Mouse (Mus musculus) c-Kit-positive CD71-positive TER-119-positive erythroid progenitor cells, embryonic 14.5 days (primary cell): ENCODE measurements around the gene Brd3os.

Experiments
- DNase-seq: peaks from one replicate; pipeline ENCODE4 v3.0.0-alpha.2; 2013; ENCODE audit warnings: low spot score

Gene Brd3os

DNA sequence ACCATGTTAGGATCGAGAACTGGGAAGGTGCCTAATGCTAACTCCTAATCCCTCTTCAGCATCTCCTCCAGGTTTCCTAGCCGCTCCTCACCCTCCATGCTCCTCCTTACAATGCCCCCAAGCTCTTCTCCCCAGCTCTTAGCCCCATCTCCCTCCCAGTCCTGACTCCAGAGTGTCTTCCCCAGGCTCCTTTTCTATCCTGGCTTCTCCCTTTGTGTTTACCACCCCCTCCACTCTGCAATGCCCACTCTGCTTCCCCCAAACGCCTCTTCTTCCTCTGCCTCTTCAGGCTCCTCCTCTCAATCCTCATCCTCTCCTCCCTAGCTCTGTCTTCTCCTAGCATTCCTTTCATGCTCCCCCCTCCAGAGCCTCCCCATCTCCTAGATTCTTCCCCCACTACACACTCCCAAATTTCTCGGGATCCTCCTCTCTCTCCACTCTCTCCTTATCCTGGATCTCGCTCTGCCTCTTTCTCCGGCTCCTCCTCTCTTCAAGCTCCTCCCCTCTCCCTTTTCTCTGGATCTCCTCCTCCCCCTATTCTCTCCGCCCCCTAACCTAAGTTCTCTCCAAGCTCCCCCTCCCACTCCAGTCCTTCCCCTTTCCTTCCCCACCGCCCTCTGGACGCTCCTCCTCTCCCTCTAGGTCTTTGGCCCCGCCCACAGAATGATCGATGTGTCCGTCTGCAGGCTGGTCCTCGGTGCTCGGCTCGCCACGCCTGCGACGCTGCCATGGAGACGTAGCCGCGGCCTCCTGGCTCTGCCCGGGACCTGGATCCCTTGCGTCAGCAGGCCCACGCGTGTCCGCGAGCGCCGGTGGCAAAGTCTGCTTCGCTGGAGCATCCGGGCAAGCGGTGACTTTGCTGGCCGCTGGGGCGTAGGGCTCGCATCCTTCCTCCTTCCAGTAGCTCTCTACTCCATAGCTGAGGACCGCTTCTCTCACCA, at the start of gene Brd3os:
Brd3os (plus strand) TSS at position 558 of the 941 bp plus-strand sequence.
- peak; percentile 88 for DNase-seq

GRCm38 (mm10) chr2:27394158-27394832, 47.8 kb upstream of the Brd3os start:
- no peak for DNase-seq

DNA sequence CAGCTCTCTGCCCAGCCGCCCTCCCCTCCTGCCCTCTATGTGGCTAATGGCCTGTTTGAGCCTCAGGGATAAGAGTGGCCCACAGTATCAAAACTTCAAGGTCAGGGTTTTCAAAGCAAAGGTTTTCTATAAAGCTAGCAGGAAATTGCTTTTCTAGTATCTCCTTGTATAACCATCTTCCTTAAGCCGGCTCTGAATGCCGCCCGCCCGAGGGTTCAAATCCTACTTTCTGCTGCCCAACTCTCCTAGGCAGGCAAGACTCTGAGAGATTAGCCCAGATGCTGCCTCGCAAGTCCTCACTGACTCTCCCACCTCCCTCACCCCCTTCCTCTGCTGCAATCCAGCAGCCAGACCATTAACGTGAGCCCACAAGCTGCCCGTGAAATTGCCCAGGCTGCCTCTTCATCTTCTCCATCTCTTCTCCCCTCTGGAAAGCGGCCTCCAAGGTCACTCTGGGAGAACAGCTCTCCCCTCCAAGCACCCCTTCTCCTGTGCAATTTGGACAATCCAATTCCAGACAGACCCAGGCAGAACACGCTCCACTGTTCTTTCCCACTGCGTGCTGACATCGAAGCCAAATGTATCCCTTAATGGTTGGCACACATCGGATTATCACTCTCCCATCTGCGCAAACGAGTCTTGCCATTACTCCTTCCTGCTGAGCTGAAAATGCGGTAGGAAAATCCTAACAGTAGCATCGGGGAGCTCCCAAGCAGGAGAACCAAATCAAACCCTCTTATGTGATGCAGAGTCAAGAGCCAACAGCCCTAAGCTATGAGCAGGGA, 45.3 kb upstream of the Brd3os start:
- no peak for DNase-seq

DNA sequence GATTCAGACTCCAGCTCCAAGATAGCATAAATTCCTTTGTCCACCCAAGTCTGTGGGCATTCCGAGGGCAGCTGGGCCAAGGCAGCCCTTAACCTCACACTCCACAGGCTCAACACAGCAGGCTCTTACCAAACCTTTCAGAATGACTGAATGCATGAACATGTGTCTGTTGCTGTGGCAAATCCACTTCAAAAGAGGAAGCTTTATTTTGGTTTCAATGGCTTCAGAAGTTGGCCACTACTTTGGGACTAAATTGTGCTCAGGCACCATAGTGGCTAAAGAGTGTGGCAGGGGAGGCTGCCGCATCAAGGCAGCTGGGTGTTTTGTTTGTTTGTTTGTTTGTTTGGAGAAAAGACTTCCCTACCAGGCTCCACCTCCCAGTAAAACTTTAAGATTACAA, 42.0 kb upstream of the Brd3os start:
- DNase-seq: no peak

GRCm38 (mm10) chr2:27401544-27401943, 40.6 kb upstream of the Brd3os start:
- DNase-seq: no peak

DNA sequence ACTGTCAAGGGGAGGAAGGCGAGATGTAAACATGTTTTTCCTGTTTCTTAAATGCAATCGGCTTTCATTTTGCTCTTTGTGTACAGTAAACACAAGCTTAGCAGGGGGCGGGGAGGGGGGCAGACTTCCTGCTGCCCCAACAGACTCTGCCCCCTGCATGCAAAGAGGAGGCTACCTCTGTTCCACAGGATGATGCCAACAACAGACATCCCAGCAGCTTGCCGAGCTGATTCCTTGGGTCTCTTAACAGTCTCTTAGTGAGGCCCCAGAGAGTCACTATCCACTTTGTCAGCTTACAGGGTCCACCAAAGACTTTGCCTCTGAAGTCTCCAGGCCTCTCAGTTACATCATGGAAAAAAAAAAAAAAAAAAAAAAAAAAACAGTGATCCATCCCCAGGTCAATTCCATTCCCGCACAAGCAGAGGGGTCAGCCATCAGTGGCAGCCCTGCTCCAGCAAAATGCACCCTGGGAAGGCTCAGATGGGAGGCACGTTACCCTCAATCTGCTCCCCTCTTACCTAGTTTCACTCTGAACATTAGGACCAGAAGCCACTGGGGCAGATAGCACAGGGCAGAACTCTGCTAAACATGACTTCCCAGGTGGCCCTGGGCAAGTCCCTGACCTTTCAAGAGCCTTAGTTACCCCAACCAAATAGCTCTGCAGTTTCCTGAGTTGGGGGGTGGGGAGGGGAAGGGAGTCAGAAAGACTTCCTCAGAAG, 37.6 kb upstream of the Brd3os start:
- DNase-seq: no peak

DNA sequence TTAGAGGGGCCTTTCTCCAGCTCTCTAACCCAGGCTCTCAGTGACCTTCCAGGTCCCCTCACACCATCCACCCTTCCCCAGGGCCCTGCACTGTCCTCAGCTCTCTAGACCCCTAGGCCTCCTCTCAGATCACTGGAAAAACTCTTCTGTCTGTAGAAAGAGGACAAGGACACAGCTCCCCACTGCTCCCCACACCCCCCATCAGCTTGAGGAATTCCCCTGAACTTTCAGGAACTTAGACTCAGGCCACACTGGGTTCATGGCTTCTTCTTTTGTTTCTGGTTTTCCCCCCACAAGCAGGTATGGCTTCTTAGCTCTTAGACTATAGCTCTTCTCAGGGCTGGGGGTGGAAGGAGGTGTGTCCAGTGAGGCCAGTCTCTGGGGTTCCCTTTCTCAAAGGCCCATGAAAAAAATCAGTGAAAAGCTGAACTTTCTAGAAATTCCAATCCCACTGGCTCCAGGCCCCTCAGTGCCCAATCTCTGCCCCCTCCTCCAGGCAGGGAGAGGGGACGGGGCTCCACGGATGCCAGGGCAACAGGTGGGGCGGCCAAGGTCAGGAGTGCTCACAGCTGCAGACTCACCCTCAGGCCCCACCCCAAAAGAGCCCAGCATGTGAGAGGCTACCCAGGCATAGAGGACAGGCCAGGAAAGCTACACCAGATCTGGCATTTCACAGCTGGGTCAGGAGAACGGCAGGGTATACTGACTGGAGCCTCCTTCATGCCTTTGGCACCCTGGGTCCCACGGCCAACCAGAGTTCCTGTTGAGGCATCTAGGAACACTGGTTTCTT, 36.8 kb upstream of the Brd3os start:
- no peak for DNase-seq

- DNase-seq: no peak
Observed at GRCm38 (mm10) chr2:27406928-27407327, 35.2 kb upstream of the Brd3os start.

DNA sequence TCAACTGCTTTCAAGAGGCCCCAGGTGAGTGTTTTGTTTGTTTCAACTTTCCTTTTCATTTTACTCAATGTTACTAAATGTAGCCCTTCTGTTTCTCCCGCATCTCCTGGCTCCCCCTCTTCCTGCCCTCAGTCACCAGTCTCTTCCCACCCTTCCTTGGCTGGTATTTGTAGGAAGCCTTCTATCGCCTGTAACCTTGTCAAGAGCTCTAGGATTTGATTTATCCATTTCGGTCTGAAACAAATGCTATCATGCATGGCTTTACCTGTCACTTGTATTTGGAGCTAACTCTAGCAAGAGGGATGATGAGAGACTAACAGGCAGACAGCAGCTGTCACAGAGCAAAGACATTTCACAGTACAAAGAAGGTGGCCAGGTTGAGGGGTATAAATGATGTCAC, 33.9 kb upstream of the Brd3os start:
- DNase-seq: no peak

DNA sequence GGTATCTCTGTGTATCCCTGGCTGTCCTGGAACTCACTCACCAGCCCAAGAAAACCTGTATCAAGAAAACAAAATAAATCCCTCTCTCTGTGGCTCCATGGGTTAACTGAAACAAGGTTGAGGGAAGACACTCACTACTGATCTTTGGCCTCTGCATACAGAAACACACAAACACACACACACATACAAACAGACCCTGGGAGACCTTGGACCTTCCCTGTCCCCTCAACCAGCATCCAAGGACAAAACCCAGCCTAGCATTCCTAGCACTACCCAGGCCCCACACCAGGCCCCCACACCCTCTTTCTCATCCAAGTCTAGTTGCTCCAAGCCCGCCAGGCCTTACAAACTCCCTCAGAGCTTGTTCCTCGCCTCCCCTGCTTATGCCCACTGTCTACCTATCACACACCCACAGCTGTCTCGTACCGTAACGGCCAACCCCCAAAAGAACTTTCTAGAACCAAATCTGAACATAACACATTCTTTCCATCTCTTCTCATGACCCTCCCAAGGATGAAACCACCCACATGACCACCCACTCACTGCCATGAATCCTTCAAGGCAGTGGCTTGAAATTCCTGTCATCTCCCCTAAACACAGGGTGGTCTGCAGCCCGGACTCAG, 31.5 kb upstream of the Brd3os start:
- no peak for DNase-seq

GRCm38 (mm10) chr2:27411688-27412174, 30.4 kb upstream of the Brd3os start:
- no peak for DNase-seq

DNA sequence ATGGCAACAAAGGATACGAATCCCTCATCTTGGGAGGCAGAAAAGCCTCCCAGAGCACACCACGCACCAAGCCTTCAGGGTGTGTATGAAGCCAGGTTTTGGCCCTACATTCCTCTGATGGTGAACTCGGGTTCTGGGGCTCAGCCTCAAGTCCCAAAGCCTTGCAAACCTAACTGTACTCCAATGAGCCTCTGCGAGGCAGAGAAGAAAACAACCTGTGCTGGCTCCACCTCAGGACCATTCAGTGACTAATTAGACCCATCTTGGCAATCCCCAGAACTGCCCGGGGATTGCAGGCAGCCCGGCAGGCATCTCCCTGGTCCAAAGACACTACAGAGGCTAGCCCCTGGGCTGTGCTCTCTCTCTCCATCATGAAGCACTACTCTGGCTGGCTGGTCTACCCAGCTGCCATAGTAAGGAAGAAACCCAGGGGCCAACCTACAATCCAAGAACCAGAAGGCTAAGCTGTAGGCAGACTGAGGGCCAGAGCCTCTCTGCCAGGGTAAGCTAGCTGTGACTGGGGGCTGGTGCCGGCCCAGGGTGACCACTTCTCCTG, 29.8 kb upstream of the Brd3os start:
- DNase-seq: no peak

DNA sequence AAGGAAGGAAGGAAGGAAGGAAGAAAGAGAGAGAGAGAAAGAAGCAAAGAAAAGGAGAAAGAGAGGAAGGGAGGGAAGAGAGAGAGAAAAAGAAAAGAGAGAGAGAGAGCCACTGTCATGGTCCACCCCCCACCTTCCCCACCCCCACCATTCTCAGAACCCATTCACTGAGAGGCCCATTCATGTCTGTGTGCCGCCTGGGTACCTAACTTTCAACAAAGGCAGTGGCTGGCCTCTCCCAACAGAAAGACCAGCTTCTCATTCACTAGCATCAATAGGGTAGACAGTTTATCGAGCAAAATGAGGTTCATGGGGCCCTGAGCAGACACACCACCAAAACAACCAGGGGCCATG, 28.6 kb upstream of the Brd3os start:
- DNase-seq: no peak

- no peak for DNase-seq
Observed at GRCm38 (mm10) chr2:27413936-27414657, 28.0 kb upstream of the Brd3os start.

GRCm38 (mm10) chr2:27415060-27415783, 26.9 kb upstream of the Brd3os start:
- DNase-seq: no peak

DNA sequence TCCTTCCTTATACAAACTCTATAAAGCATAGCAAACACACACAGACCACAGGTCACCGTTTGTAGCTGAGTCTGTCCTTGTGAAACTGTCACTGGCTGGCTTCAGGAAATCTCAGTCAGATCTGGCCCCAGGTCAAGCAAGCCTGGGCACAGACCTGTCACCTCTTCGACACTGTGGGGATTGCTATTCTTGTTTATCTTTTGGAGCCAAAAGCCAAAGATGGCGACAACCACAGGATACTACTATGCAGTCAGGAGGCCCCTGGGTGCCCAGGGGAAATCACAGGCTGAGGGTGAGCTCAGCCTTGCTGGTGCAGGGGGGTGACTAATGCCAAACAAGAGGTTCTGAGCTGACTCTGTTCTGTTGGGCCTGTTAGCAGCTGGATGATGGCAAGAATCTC, 25.7 kb upstream of the Brd3os start:
- no peak for DNase-seq

DNA sequence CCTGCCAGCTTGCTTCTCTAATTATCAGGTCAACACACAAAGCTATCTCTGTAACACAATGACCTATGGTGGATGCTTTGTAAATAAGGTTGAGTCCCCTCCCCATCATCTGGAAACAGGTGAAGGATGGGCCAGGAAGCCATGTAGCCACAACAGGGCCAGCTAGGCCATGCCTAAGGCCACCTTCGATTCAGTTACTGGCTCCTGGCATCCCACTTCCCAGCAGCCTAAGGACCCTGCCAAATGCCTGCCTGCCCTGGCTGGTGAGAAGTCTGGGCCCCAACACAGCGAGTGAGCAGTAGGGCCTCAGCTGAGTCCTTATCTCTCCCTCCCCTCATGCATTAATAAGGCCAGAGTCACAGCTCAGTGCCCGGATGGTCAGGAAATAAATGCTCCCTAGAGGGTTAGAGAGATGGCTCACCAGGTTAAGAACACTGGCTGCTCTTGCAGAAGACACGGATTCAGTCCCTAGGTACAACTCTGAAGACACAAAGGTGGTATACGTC, 24.4 kb upstream of the Brd3os start:
- no peak for DNase-seq

DNA sequence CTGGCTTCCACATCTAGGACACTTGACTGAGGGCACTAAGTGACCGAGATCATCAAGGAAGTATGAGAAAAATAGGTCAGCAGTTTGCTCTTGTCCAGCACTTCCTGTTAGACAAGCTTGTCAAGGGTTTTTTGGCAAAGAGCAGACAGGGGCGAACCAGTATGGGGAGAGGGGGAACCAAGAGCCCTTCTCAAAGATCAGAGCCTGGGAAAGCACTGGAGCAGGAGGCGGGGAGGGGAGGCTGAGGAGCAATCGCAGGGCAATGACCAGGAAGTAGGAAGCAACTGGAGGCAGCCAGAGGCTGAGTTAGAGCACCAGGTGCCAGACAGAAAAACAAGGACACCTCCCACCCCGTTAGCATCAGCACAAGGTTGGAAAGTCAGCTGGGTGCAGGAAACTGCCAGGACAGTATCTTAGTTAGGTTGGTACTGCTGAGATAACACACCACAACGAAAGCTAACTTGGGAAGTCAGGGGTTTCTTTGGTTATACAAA, 23.5 kb upstream of the Brd3os start:
- no peak for DNase-seq
